Mouse (Mus musculus) heart, adult 2 months (tissue): ENCODE results near the gene Pfdn4.

ENCODE experiments used
- CTCF ChIP-seq: fragments of 200-600 bp; IDR thresholded peaks from 2 replicates; pipeline ENCODE4 v1.8.1; 2022; ENCODE audit warnings: antibody characterized with exemption, mild to moderate bottlenecking, moderate library complexity
- EP300 ChIP-seq: fragments of 200-500 bp; IDR thresholded peaks from 2 replicates; pipeline ENCODE4 v1.6.1; 2011; ENCODE audit warnings: low read depth, low read length, control low read depth; ENCODE audit not compliant: insufficient read depth
- POLR2A ChIP-seq: fragments of 200-500 bp; IDR thresholded peaks from 2 replicates; pipeline ENCODE4 v1.6.1; 2011; ENCODE audit warnings: mild to moderate bottlenecking, low read depth, low read length, control low read depth; ENCODE audit not compliant: insufficient read depth

- TF ChIP-seq CTCF (no peak), EP300 (no peak), POLR2A (no peak)
Observed at GRCm38 (mm10) chr2:170487202-170487601, 9.0 kb upstream of the Pfdn4 start.
